ENCODE assay signal across 36 mouse cellular contexts in the genomic region with DNA sequence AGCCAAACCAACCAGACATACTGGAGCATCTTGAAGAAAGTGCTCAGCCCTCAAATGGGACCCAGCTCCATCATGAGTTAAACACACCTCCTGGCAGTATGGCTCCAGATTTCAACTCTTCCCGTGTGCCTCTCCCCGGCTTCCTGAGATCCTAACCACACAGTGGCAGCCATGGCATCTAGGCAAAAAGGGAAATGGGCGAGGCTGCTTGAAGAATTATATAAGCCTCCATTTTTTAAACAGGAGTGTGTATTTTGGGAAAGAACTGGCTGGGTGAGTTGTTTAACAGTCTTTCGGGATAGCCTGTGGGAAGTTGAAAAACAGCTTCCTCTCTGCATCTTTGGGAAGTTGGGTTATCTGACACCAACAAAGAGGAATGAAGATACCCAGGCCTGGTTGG. TPM values are rescaled to one million over a fixed set of nuclear protein-coding genes. Genes with fewer than 3 reads are reported as not detected.
"Had no signal": no experiment of that assay in that cellular context is flagged by ENCODE, and none has a peak within 500 bp of the region (broad histone marks: within the 10 kb centered on the region; RNA-seq: fewer than 3 reads in every experiment).

No protein-coding gene starts in this region.

- DNase-seq: heart, postnatal 10 days; heart, postnatal 14 days; heart, postnatal 36 days; heart, postnatal 4 days; kidney, adult 11 months; kidney, adult 18-20 months; kidney, adult 2 months; kidney, adult 8-10 months; kidney, adult 9 months; kidney, postnatal 10 days; kidney, postnatal 14 days; kidney, postnatal 25 days; kidney, postnatal 36 days; kidney, postnatal 4 days; layer of hippocampus, adult 9-11 months; layer of hippocampus, postnatal 36 days had no signal

- H3K9ac ChIP-seq: heart, embryonic 12.5 days; heart, embryonic 13.5 days; heart, embryonic 15.5 days; hindbrain, embryonic 12.5 days; hindbrain, embryonic 13.5 days; hindbrain, embryonic 14.5 days; hindbrain, embryonic 15.5 days; intestine, embryonic 15.5 days; kidney, embryonic 15.5 days had no signal

- ATAC-seq: hindbrain, embryonic 16.5 days; hindbrain, postnatal 0 days; inflammation-experienced regulatory T-cells, adult 6 months; intestine, embryonic 15.5 days; intestine, embryonic 16.5 days; intestine, postnatal 0 days had no signal

- H3K4me1 ChIP-seq: heart, embryonic 10.5 days; heart, embryonic 12.5 days; heart, embryonic 13.5 days; hindbrain, embryonic 10.5 days; hindbrain, embryonic 12.5 days; hindbrain, embryonic 13.5 days; hindbrain, embryonic 15.5 days had no signal

- H3K4me3 ChIP-seq: heart, embryonic 10.5 days; heart, embryonic 12.5 days; heart, embryonic 13.5 days; heart, embryonic 15.5 days; hindbrain, embryonic 10.5 days; hindbrain, embryonic 12.5 days; hindbrain, embryonic 13.5 days; hindbrain, embryonic 15.5 days; intestine, embryonic 15.5 days; kidney, embryonic 15.5 days; layer of hippocampus, adult 2 months had no signal

- H3K4me2 ChIP-seq: heart, embryonic 11.5 days; heart, embryonic 12.5 days; heart, embryonic 13.5 days; heart, embryonic 15.5 days; hindbrain, embryonic 12.5 days; hindbrain, embryonic 13.5 days; hindbrain, embryonic 14.5 days; hindbrain, embryonic 15.5 days; intestine, embryonic 15.5 days; kidney, embryonic 15.5 days had no signal

- H3K27ac ChIP-seq: heart, embryonic 10.5 days; heart, embryonic 13.5 days; heart, embryonic 15.5 days; hindbrain, embryonic 10.5 days; hindbrain, embryonic 12.5 days; hindbrain, embryonic 13.5 days; hindbrain, embryonic 14.5 days; hindbrain, embryonic 15.5 days; hindbrain, postnatal 0 days; intestine, embryonic 15.5 days; kidney, embryonic 15.5 days; kidney, postnatal 0 days; layer of hippocampus, adult 2 months had no signal

- H3K27me3 ChIP-seq: heart, embryonic 12.5 days; heart, embryonic 13.5 days; heart, embryonic 15.5 days; hindbrain, embryonic 12.5 days; hindbrain, embryonic 13.5 days; hindbrain, embryonic 15.5 days; intestine, embryonic 15.5 days; kidney, embryonic 15.5 days had no signal

- H3K36me3 ChIP-seq: heart, embryonic 10.5 days; heart, embryonic 12.5 days; heart, embryonic 15.5 days; hindbrain, embryonic 10.5 days; hindbrain, embryonic 12.5 days; hindbrain, embryonic 13.5 days; hindbrain, embryonic 15.5 days; intestine, embryonic 15.5 days; kidney, embryonic 15.5 days had no signal

RNA-seq across cellular contexts. Expression of gene Cemip, which starts 34.9 kb away (rescaled TPM):
- total RNA-seq: hematopoietic stem cell, adult 5-6 weeks had no signal
